Mouse (Mus musculus) left cerebral cortex, adult 8-10 months (tissue): ENCODE results near the gene Olfr385. TPM values are rescaled to one million over a fixed set of nuclear protein-coding genes. Genes with fewer than 3 reads are reported as not detected.
"Not testable (repeated sequence)": the region's sequence is repeated elsewhere in the genome, so short reads cannot be mapped to it uniquely, and the experiment has no call there.

ENCODE experiments used
- DNase-seq, 2 experiments: peaks; one replicate each; pipeline ENCODE4 v3.0.0; 2022; ENCODE audit warnings: low spot score in 2 of 2
- total RNA-seq, 4 experiments: library from RNA; stranded (reverse); gene quantifications; 2 replicates each; pipeline ENCODE4 v1.2.4; 2022

The Olfr385 gene
- total RNA-seq: not detected

DNA sequence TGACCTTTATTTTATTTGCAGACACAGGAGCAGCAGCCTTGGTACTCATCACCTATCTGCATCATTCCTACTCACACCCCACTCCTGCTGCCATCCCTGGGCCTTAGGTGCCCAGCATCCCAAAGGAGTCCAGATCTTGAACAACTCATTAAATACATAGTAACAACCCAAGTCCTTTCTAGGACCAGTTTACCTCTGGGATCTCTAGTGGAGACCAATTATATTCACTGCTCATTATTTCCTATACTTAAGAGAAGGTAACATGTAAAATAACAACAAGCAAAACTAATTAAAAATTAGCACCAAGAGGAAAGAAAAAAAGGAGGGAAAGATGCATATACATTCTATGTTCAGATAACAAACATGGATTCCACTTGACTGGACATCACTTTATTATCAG, at the start of gene Olfr385:
Olfr385 (minus strand) TSS at position 101 of the 400 bp plus-strand sequence.
- DNase-seq: no peak

- DNase-seq: no peak
Measured at GRCm38 (mm10) chr11:73598294-73598693, 5.5 kb upstream of the Olfr385 start, which contains the start of gene Olfr384. Olfr384 (plus strand) TSS chr11:73598594.

DNA sequence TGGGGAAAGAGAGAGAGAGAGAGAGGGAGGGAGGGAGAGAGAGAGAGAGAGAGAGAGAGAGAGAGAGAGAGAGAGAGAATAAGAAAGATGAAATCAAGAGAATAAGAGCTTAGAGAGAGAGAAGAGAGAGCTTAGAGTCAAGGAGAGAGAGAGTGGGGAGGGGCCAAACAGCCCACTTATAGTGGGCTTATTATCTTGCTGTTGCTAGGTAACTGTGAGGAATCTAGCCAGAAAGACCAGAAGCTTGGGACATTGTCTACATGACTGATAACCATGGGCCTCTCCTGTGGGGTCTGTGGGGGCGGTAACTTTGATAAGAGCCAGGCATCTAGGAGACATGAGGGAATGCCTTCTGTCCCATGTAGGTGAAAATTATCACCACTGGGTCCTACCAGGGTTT, 9.6 kb downstream of the Olfr385 start:
- not testable (repeated sequence) for DNase-seq

DNA sequence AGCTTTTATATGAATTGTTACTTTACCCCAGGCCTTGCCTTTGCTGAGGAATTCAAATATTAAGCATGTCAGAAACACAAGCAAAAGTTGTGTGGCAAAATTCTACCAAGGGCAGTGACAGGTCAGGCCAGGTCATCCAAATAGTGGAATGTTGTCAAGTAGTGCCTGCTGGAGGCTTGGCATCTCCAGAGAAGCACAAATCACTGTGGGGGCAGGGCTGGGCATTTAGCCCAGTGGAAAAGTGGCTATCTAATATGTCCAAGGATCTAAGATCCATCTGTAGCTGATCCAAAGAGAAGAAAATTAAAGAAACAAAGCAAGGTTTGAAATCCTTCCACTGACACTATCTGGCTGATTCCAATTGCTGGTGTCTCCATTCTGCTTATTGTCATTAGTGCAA, 12.9 kb downstream of the Olfr385 start:
- no peak for DNase-seq

Other genes with a start within 250 kb of the Olfr385 start
- gene Olfr20, start 242.2 kb downstream of the Olfr385 start, total RNA-seq: not detected
- not detected for gene Olfr376, start 221.8 kb downstream of the Olfr385 start, total RNA-seq
- not detected for gene Olfr1, start 193.4 kb downstream of the Olfr385 start, total RNA-seq
- gene Olfr378, start 164.5 kb downstream of the Olfr385 start, total RNA-seq: not detected
- gene Olfr380, start 135.5 kb downstream of the Olfr385 start, total RNA-seq: not detected
- gene Olfr381, start 101.4 kb downstream of the Olfr385 start, total RNA-seq: not detected
- not detected for gene Olfr382, start 75.8 kb downstream of the Olfr385 start, total RNA-seq
- gene Olfr384, start 5.6 kb upstream of the Olfr385 start, total RNA-seq: not detected
- gene Zfp735, start 95.8 kb upstream of the Olfr385 start, total RNA-seq: not detected
- not detected for gene Olfr389, start 187.7 kb upstream of the Olfr385 start, total RNA-seq
- not detected for gene Olfr390, start 190.0 kb upstream of the Olfr385 start, total RNA-seq
- not detected for gene Olfr391-ps, start 210.0 kb upstream of the Olfr385 start, total RNA-seq
- not detected for gene Olfr392, start 224.0 kb upstream of the Olfr385 start, total RNA-seq